Mouse (Mus musculus): ENCODE measurements around the gene Rnf138rt1.

The Rnf138rt1 gene

DNA sequence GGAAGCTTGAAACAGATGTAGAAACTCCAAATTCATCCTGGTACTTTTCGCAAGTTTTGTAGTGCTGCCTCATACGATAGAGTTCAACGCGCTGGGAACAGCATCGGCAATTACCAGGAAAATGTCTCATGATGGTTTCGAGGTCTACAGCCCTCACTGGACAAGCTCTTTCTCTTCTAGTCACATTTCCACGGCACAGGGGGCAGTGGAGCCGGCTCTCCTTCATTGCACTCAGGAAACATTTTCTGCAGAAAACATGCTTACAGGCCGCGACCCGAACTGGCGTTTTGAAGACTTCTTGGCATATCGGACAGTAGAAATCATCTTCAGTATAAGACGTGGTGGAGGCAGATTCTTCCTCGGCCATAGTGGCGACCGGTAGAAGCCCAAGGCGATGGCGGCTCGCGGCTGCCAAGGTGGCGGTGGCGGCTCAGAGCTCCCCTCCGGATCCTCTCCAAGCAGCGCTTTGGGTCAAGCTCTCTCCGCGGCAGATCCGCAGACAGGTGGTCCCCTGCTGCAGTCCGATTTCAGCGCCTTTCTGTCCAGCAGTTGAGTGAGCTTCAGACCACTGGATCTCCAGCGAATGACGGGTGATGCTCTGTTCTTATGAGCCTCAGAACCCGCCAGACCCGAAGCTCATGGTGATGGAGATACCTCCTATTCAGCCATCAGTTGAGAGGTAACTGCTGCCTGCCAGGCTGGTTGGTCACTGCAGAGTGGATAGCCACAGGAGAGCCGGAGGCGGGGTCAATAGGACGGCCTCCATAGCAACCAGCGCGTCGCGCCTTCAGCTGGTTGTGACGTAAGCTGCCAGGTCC, at the start of gene Rnf138rt1:
Gene Rnf138rt1 (minus strand): TSS at position 713 of the 818 bp plus-strand sequence.
- DNase-seq (ENCODE audit: low spot score) = peak; percentile 2

DNA sequence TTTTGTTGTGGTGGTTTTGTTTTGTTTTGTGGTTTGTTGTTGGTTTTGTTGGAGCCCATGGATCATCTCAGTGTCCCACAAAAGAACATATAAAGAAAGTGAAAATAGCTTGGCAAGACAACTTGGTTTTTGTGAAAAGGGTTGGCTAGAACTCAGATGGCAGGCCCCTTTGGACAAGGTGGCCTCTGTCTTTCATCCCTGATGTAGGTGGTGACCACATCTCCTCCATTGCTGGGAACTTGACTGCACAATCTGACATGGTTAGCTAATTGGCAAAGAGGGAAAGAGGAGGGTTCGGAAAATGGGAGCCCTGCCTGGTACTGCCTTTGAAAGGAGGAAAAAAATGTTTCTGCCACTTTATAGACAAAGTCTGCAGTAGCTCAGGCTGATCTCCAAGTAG, 46.1 kb upstream of the Rnf138rt1 start:
- no peak for DNase-seq (ENCODE audit: low spot score)

DNA sequence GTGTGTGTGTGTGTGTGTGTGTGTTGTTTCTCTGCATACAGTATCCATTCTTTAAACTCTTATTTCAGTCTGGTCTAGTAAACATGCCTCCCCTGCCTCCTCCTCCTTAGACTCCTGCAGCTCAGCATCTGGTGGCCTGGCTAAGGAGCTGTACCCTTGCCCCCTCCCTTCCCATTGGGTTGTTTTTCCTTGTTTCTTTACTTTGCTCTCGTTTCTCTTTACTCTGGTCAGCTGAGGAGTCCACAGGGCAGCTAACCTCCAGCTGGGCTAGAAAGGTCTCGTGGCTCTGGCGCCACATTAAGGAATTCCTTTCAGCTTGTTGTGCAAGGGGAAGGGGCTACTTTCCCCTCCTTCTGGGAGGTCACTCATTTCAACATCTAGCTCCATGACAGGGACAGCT, 5.2 kb upstream of the Rnf138rt1 start:
- no peak for DNase-seq (ENCODE audit: low spot score)

DNA sequence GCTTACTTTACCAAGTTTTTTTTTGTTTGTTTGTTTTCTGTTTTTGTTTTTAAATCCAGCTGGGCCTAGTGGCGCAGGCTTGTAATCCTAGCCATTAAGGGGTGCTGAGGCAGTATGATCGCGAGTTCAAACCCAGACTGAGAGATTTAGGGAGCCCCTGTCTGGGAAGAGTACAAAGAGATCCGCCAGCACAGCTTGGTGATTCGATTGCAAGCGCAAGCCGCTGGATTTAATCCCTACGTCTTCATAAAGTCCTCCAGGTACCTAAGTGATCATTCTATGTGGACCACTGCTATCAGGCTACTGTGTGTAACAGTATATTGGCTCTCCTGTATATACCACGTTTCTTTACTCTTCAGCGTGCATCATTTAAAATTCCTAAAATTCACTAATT, 303 bp upstream of the Rnf138rt1 start:
- no peak for DNase-seq (ENCODE audit: low spot score)

DNA sequence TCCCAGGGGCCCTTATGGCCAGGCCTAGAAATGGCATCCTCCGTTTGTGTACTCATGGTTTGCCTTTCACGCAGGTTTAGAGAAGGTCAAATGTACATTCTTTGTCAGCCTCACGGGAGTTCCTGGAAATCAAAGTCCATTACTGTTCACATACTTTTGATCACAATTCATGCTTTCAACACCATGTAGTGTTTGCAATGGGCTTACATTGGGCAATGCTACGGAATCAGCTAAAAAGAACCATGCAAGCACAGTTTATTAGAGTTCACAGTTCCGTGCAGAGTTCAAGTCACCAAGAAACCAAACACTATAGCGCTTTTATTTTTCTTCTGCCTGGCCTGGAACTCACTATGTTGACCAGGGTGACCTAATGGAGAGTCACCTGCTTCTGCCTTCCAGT, 15.1 kb downstream of the Rnf138rt1 start:
- DNase-seq (ENCODE audit: low spot score) = no peak

DNA sequence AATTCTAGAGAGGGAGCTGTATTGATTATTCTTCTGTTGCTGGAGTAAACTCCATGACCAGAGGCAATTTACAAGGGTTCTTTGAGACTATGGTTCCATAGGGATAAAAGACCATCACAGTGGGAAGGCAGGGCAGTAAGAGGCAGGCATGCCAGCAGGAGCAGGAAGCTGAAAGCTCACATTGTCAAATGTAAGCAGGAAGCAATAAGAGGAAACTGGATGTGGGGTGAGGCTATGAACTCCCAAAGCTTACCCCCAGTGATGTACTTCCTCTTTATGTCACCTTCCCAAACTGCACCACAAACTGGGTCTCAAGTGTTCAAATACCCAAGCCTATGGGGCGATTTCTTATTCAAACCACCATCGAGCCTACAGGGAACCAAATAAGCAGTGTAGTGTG, 17.2 kb downstream of the Rnf138rt1 start:
- DNase-seq (ENCODE audit: low spot score) = no peak

DNA sequence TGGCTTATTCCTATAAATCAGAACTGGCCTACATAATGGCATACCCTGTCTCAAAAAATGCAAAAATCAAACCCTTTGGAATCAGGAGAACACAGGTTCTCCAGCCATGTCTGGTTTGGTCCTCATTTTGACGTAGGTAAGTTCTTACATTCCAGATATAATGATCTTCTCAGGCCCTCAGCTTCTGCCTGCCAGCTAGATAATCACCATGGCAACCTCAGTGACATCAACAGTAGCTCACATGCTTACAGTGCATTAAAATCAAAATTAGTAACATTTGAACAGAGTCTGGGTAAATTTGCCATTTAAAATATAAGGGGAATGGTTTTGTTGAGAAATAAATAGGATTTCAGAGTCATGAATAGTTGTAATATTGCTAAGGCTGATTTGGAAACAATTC, 22.2 kb downstream of the Rnf138rt1 start:
- DNase-seq (ENCODE audit: low spot score) = no peak

DNA sequence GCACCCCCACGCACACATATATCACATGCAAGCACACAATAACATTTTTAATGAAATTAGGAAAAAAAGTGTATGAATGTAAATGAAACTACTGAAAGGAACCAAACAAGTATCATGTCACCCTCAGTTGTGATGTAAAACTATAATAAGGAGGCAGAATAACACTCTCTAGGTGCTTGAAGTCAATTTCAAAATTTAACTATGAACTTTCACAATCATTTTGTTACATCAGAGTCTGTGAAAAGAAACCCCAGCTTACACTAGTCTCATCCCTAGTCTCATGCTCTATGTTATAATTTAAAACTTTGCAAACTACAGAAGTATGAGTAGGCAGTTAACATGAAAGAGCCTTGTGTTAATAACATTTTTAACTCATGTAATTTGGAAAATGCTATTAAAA, 27.0 kb downstream of the Rnf138rt1 start:
- no peak for DNase-seq (ENCODE audit: low spot score)

DNA sequence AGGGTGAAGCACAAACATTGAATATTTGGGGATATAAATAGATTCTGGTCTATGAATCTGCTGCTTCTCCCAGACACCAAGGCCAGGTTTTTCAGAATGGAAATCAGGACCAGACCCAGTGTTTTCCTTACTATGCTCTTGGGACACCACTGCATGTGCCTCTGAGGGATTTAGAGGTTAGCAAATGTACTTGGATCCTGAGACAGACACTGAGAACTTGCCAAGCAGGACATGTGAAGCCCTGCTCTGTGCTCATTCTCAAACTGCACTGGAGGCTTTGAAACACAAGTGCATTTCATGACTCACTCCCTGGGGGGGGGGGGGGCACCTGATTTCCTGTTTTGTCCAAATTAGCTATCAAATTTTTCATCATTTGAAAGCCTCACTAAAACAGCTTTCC, 37.5 kb downstream of the Rnf138rt1 start:
- DNase-seq (ENCODE audit: low spot score) = no peak

DNA sequence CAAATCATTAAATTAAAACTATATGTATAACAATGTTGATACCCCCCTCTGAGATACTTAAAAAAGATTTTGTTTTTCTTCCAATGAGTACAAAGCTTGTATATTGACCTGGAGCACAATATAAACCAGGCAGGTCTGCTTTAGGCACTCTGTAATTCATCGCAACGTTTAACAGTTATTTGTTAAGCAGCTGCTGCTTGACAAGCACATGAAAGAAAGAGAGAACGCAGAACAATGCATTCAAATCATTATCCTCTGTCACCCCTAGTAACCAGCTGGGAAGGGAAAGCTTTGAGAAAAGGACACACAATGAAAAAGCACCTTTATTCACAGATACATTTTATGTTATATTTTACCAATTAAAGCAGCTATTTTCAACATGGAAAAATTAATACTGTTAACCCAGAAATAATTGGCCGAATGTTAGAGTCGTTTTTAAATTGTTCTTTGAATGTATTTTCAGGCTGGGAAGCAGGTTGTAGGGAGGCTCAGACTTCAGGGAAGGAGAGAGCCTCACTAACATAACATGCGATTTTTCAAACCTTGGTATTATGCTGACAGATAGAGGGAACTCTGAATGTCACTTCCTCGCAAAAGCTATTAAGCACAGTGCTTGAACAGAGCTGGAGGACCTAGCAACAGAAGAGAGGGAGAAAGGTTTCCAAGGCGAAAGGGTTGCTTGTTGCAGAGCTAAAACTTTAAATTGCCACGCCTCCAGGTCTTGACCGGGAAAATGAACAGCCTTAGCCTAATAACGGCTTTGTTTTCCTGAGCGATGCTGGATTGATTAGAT, 38.1 kb downstream of the Rnf138rt1 start:
- DNase-seq (ENCODE audit: low spot score) = no peak

DNA sequence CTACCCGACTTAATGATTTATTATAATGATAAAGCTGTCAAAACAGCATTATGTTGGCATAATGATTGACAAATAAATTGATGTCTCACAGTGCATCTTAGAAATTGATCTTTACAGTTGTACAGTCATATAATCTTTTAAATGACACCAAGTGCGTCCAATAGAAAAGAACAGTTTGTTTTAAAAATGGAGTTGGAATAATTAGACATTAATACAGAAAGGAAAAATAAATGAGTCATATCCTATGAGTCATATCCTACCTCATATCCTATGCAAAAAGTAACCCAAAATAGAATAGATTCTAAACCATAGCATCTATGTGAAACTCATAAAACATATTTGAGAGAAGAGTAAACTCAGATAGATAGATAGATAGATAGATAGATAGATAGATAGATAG, 40.5 kb downstream of the Rnf138rt1 start:
- no peak for DNase-seq (ENCODE audit: low spot score)

All from urinary bladder, postnatal 14 days (tissue).